8 mouse cellular contexts compared by ENCODE assay signal in the genomic region with DNA sequence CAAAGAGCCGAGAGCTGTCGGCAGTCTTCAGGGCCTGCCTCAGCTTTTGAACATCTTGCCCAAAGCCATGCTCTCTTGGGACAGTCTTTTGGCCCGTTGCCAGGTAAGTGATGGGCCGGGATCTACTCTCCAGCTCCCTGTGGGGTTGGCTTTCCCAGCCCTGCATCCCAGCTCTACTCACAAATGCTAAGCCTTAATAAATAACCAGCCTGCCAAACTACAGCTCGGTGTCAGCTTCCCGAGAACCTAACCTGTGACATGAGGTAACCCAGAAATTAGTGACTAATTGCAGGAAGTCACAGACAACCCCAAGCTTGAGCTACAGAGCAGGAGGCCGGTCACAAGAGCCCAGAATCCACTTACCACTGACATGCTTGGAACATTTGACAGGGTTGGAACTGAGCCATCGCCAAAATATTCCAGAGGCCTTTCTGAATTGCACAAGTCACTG.
DNase-seq lines count a peak whose midpoint lies in the region; ATAC-seq and TF ChIP-seq lines count a peak whose summit lies in the region.

No protein-coding gene starts in this region.

- H3K36me3 ChIP-seq in neural tube, embryonic 11.5 days (ENCODE audit: control insufficient read depth, insufficient read depth, low read length): no peaks in the 10 kb centered on the region
- no peaks in the 10 kb centered on the region for H3K36me3 ChIP-seq in neural tube, embryonic 15.5 days
- H3K36me3 ChIP-seq in forebrain, embryonic 13.5 days (ENCODE audit: poor library complexity, severe bottlenecking): no peaks in the 10 kb centered on the region

- H3K27me3 ChIP-seq in neural tube, embryonic 11.5 days (ENCODE audit: control insufficient read depth, insufficient read depth, low read length): no peaks in the 10 kb centered on the region
- H3K27me3 ChIP-seq in neural tube, embryonic 15.5 days (replicated peaks): no peaks in the 10 kb centered on the region
- H3K27me3 ChIP-seq in forebrain, embryonic 13.5 days: no peaks in the 10 kb centered on the region

- TF ChIP-seq CTCF in lung, adult 2 months (IDR thresholded peaks at IDR 0.05; ENCODE audit: insufficient read depth, low read length): no peak

- no peak overlapping the region for H3K4me2 ChIP-seq in neural tube, embryonic 11.5 days (ENCODE audit: low read depth)
- H3K4me2 ChIP-seq in neural tube, embryonic 15.5 days: no peak overlapping the region
- H3K4me2 ChIP-seq in forebrain, embryonic 13.5 days: no peak overlapping the region

- WGBS in neural tube, embryonic 11.5 days: 62% methylated on average over 8 of the region's 8 CpGs
- WGBS in neural tube, embryonic 15.5 days: 64% methylated on average over 8 of the region's 8 CpGs
- 62% methylated on average over 8 of the region's 8 CpGs for WGBS in lung, adult 2 months
- WGBS in forebrain, embryonic 13.5 days: 61% methylated on average over 8 of the region's 8 CpGs

- no peak overlapping the region for H3K9ac ChIP-seq in neural tube, embryonic 11.5 days (ENCODE audit: low read length)
- H3K9ac ChIP-seq in neural tube, embryonic 15.5 days (replicated peaks): no peak overlapping the region
- no peak overlapping the region for H3K9ac ChIP-seq in forebrain, embryonic 13.5 days

- intact Hi-C loops in left cerebral cortex, postnatal 25 days (cut with DNase I): no loop called here

- no peaks in the 10 kb centered on the region for H3K4me1 ChIP-seq in neural tube, embryonic 11.5 days (ENCODE audit: control insufficient read depth, insufficient read depth, low read length)
- no peaks in the 10 kb centered on the region for H3K4me1 ChIP-seq in neural tube, embryonic 15.5 days
- H3K4me1 ChIP-seq in lung, adult 2 months (ENCODE audit: control insufficient read depth, insufficient read depth, low read length): no peaks in the 10 kb centered on the region
- H3K4me1 ChIP-seq in forebrain, embryonic 13.5 days: no peaks in the 10 kb centered on the region

- H3K27ac ChIP-seq in neural tube, embryonic 11.5 days (ENCODE audit: low read depth, low read length): no peak overlapping the region
- no peak overlapping the region for H3K27ac ChIP-seq in neural tube, embryonic 15.5 days (replicated peaks)
- no peak overlapping the region for H3K27ac ChIP-seq in forebrain, embryonic 13.5 days

- ATAC-seq in neural tube, embryonic 11.5 days (ENCODE audit: insufficient read depth, low FRiP score, low TSS enrichment): no peak
- no peak for ATAC-seq in neural tube, embryonic 15.5 days (ENCODE audit: low FRiP score)
- no peak for ATAC-seq in forebrain, embryonic 13.5 days

- TF ChIP-seq POLR2A in lung, adult 2 months (IDR thresholded peaks at IDR 0.05; ENCODE audit: borderline replicate concordance, extremely low read depth, low read depth, low read length): no peak

- no peaks in the 10 kb centered on the region for H3K9me3 ChIP-seq in neural tube, embryonic 11.5 days (ENCODE audit: control insufficient read depth, low read length)
- H3K9me3 ChIP-seq in neural tube, embryonic 15.5 days (replicated peaks): no peaks in the 10 kb centered on the region
- H3K9me3 ChIP-seq in forebrain, embryonic 13.5 days (replicated peaks): no peaks in the 10 kb centered on the region

- H3K4me3 ChIP-seq in neural tube, embryonic 11.5 days (ENCODE audit: low read depth, low read length): no peak overlapping the region
- H3K4me3 ChIP-seq in neural tube, embryonic 15.5 days (replicated peaks): no peak overlapping the region
- H3K4me3 ChIP-seq in lung, adult 2 months (replicated peaks; ENCODE audit: extremely low read depth, low read depth, low read length): no peak overlapping the region
- H3K4me3 ChIP-seq in forebrain, embryonic 13.5 days: no peak overlapping the region

- peak; percentile 14 for DNase-seq in neural tube, embryonic 11.5 days (ENCODE audit: low spot score)
- DNase-seq in cerebellum, adult 11 months: peak; percentile 17
- peak; percentile 51 to 69 for DNase-seq in heart, adult 9 months (ENCODE audit: low spot score in 2 of 2)
- peak; percentile 18 for DNase-seq in lung, adult 2 months
- DNase-seq in spleen, postnatal 14 days (ENCODE audit: low spot score in 2 of 2): no peak
- no peak for DNase-seq in left cerebral cortex, postnatal 25 days (ENCODE audit: low spot score in 2 of 2)

Comparison
In these comparisons a context has a peak if more than half of its experiments do, and no peak if none do; other contexts are left out.
1. DNase-seq: peak in neural tube, embryonic 11.5 days (single experiment), cerebellum, adult 11 months (single experiment), heart, adult 9 months (2 of 2) and lung, adult 2 months (single experiment); none in spleen, postnatal 14 days (0 of 2) and left cerebral cortex, postnatal 25 days (0 of 2).